Mouse (Mus musculus) megakaryocyte, embryonic 14.5 days (primary cell): ENCODE measurements around the gene Frem1. TPM values are rescaled to one million over a fixed set of nuclear protein-coding genes. Genes with fewer than 3 reads are reported as not detected.

Experiments
- H3K27me3 ChIP-seq: replicated peaks from 2 replicates; pipeline ENCODE3; 2012; ENCODE audit warnings: inconsistent platforms
- H3K36me3 ChIP-seq: replicated peaks from 2 replicates; pipeline ENCODE3; 2012; ENCODE audit warnings: low read length, inconsistent platforms, mixed read lengths
- H3K4me1 ChIP-seq: 2 replicates; pipeline ENCODE4 v1.6.1; 2012; ENCODE audit warnings: inconsistent platforms
- H3K4me3 ChIP-seq: replicated peaks from 2 replicates; pipeline ENCODE3; 2012; ENCODE audit warnings: moderate library complexity, mild to moderate bottlenecking, inconsistent platforms
- H3K9me3 ChIP-seq: 2 replicates; pipeline ENCODE4 v1.6.1; 2012; ENCODE audit warnings: inconsistent platforms
- FLI1 ChIP-seq: IDR thresholded peaks from 2 replicates; pipeline ENCODE4 v1.6.1; 2012; ENCODE audit warnings: low read length, inconsistent platforms, mixed read lengths
- GATA1 ChIP-seq: IDR thresholded peaks from 3 replicates; pipeline ENCODE4 v1.6.1; 2012; ENCODE audit warnings: mixed read lengths, low read length, inconsistent platforms, borderline replicate concordance
- polyA plus RNA-seq: library from polyadenylated mRNA; stranded (reverse); fragments of >175 nt; gene quantifications from 2 replicates; pipeline ENCODE4 v1.2.3, GENCODE M21; 2012; ENCODE audit warnings: low replicate concordance; ENCODE audit not compliant: insufficient read depth

The Frem1 gene
- polyA plus RNA-seq, 1 experiment, result not detected

GRCm38 (mm10) chr4:83040780-83041179 lies 11.4 kb downstream of the Frem1 start:
- Histone ChIP-seq H3K36me3 (no peaks in the 10 kb centered on the region), H3K9me3 (no peaks in the 10 kb centered on the region), H3K4me3 (no peak overlapping the region), H3K27me3 (no peaks in the 10 kb centered on the region), H3K4me1 (no peaks in the 10 kb centered on the region)
- TF ChIP-seq GATA1 (no peak), FLI1 (no peak)

- TF ChIP-seq FLI1 (no peak), GATA1 (no peak)
- Histone ChIP-seq H3K27me3 (no peaks in the 10 kb centered on the region), H3K4me3 (no peak overlapping the region), H3K36me3 (no peaks in the 10 kb centered on the region), H3K4me1 (no peaks in the 10 kb centered on the region), H3K9me3 (no peaks in the 10 kb centered on the region)
Measured at GRCm38 (mm10) chr4:83032780-83033179, 19.4 kb downstream of the Frem1 start.

GRCm38 (mm10) chr4:83031591-83031990 lies 20.5 kb downstream of the Frem1 start:
- no peaks in the 10 kb centered on the region for H3K9me3 ChIP-seq

GRCm38 (mm10) chr4:83030097-83030496 lies 22.0 kb downstream of the Frem1 start:
- TF ChIP-seq FLI1 (no peak), GATA1 (no peak)
- Histone ChIP-seq H3K4me3 (no peak overlapping the region), H3K27me3 (no peaks in the 10 kb centered on the region), H3K36me3 (no peaks in the 10 kb centered on the region), H3K4me1 (no peaks in the 10 kb centered on the region), H3K9me3 (0 out of 2 replicates have a peak, but pooled peaks cover 1% of the 10 kb centered on the region)

More at GRCm38 (mm10) chr4:83031591-83031990, 20.5 kb downstream of the Frem1 start:
- Histone ChIP-seq H3K4me1 (no peaks in the 10 kb centered on the region), H3K4me3 (no peak overlapping the region), H3K36me3 (no peaks in the 10 kb centered on the region), H3K27me3 (no peaks in the 10 kb centered on the region)
- TF ChIP-seq GATA1, result no peak
- TF ChIP-seq FLI1, result no peak

- H3K4me3 ChIP-seq, result no peak overlapping the region
- TF ChIP-seq GATA1 (no peak), FLI1 (no peak)
- no peaks in the 10 kb centered on the region for H3K4me1 ChIP-seq
- H3K9me3 ChIP-seq, result 0 out of 2 replicates have a peak, but pooled peaks cover 8% of the 10 kb centered on the region
- no peaks in the 10 kb centered on the region for H3K36me3 ChIP-seq
- no peaks in the 10 kb centered on the region for H3K27me3 ChIP-seq
Measured at GRCm38 (mm10) chr4:83020759-83021555, 31.2 kb downstream of the Frem1 start.

- Histone ChIP-seq H3K36me3 (no peaks in the 10 kb centered on the region), H3K4me1 (no peaks in the 10 kb centered on the region), H3K27me3 (no peaks in the 10 kb centered on the region), H3K9me3 (no peaks in the 10 kb centered on the region), H3K4me3 (no peak overlapping the region)
- TF ChIP-seq FLI1, result no peak
- TF ChIP-seq GATA1, result no peak
Measured at GRCm38 (mm10) chr4:83018111-83019105, 33.7 kb downstream of the Frem1 start.

- Histone ChIP-seq H3K27me3 (no peaks in the 10 kb centered on the region), H3K4me1 (no peaks in the 10 kb centered on the region), H3K4me3 (no peak overlapping the region), H3K9me3 (no peaks in the 10 kb centered on the region), H3K36me3 (no peaks in the 10 kb centered on the region)
- TF ChIP-seq GATA1, result no peak
- TF ChIP-seq FLI1, result no peak
Measured at GRCm38 (mm10) chr4:83014538-83014937, 37.6 kb downstream of the Frem1 start.

GRCm38 (mm10) chr4:83004086-83004485 lies 48.1 kb downstream of the Frem1 start:
- TF ChIP-seq GATA1, result no peak
- no peak for TF ChIP-seq FLI1
- Histone ChIP-seq H3K4me3 (no peak overlapping the region), H3K36me3 (no peaks in the 10 kb centered on the region), H3K4me1 (no peaks in the 10 kb centered on the region), H3K27me3 (no peaks in the 10 kb centered on the region), H3K9me3 (no peaks in the 10 kb centered on the region)

- no peaks in the 10 kb centered on the region; the same call in 1 of the 2 replicates for H3K9me3 ChIP-seq
- TF ChIP-seq FLI1 (no peak), GATA1 (no peak)
- no peaks in the 10 kb centered on the region for H3K36me3 ChIP-seq
- no peaks in the 10 kb centered on the region for H3K4me1 ChIP-seq
- H3K27me3 ChIP-seq, result no peaks in the 10 kb centered on the region
- H3K4me3 ChIP-seq, result no peak overlapping the region
Measured at GRCm38 (mm10) chr4:82992042-82992441, 60.1 kb downstream of the Frem1 start.
